Mouse (Mus musculus) ES-E14 (cell line): ENCODE data around the gene Hoxc12.

Experiments
- CHD2 ChIP-seq: IDR thresholded peaks from 2 replicates; pipeline ENCODE4 v1.6.1; 2014; ENCODE audit warnings: mild to moderate bottlenecking, low read depth, low read length, inconsistent platforms
- HCFC1 ChIP-seq: IDR thresholded peaks from 2 replicates; pipeline ENCODE4 v1.6.1; 2012; ENCODE audit warnings: low read length, inconsistent platforms, borderline replicate concordance; ENCODE audit not compliant: insufficient read depth
- MAFK ChIP-seq: IDR thresholded peaks from 2 replicates; pipeline ENCODE4 v1.6.1; 2014; ENCODE audit warnings: mild to moderate bottlenecking, low read depth, low read length, inconsistent platforms; ENCODE audit not compliant: insufficient read depth
- ZC3H11A ChIP-seq: IDR thresholded peaks from 2 replicates; pipeline ENCODE4 v1.6.1; 2012; ENCODE audit warnings: low read depth, mild to moderate bottlenecking, inconsistent platforms, low read length, borderline replicate concordance
- ZNF384 ChIP-seq: IDR thresholded peaks from 2 replicates; pipeline ENCODE4 v1.6.1; 2012; ENCODE audit warnings: low read depth, low read length, inconsistent platforms

GRCm38 (mm10) chr15:102955007-102955382, 18.4 kb downstream of the Hoxc12 start:
- TF ChIP-seq ZC3H11A (no peak), ZNF384 (no peak), HCFC1 (no peak), MAFK (no peak), CHD2 (no peak)
